8 mouse cellular contexts compared by ENCODE assay signal in the genomic region with DNA sequence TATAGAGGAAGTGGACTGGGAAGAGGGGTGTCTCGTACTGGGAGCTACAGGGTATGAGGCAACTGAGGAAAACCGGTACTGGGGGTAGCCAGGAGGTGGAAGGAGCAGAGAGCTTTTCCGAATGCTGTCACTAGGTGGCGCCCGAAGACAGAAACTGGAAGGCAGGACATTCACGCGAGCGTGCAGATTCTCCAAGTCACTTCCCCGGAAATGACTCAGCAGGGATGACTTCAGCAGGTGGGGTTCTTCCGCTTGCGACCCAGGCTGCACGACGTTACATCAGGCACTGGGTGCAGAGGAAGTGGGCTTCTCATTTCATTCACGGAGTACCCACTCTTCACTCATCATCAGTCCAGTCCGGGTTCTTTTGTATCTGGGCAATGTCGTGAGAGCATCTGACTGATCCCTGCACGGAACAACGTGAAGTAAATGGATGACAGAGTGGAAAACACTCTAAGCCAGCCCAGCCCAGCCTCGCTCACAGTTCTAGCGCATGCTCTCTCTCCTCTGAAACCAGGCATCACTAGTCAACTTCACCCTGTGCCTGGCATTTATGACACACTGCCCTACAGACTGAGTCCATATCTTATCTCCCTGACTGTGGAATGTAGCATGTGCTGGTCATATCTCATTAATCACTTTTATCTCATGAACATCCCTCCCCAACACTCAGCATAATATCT. TPM values are rescaled to one million over a fixed set of nuclear protein-coding genes. Genes with fewer than 3 reads are reported as not detected.
A peak's percentile ranks its signal among the peaks of the same experiment; 100 is the strongest.
DNase-seq lines count a peak whose midpoint lies in the region; ATAC-seq lines count a peak whose summit lies in the region.

No protein-coding gene starts in this region.

- H3K4me1 ChIP-seq in heart, embryonic 14.5 days (ENCODE audit: control insufficient read depth in 2 of 2, insufficient read depth in 2 of 2, low read length in 2 of 2), result peaks cover 4 to 5% of the 10 kb centered on the region in 2 experiments; a peak in 3 of 4 replicates
- peaks cover 10% of the 10 kb centered on the region for H3K4me1 ChIP-seq in liver, embryonic 13.5 days (replicated peaks)
- H3K4me1 ChIP-seq in stomach, embryonic 16.5 days (ENCODE audit: control insufficient read depth, insufficient read depth, low read length), result no peaks in the 10 kb centered on the region

- WGBS in heart, embryonic 14.5 days, result 15% methylated on average over 20 of the region's 20 CpGs
- 12% methylated on average over 20 of the region's 20 CpGs for WGBS in liver, embryonic 13.5 days (ENCODE audit: insufficient replicate concordance)
- 8% methylated on average over 20 of the region's 20 CpGs for WGBS in stomach, embryonic 16.5 days

- 0 out of 4 replicates have a peak overlapping the region, but pooled peaks of 1 of the 2 experiments have one; percentile 0 for H3K27ac ChIP-seq in heart, embryonic 14.5 days (replicated peaks in 1 of 2; ENCODE audit: control insufficient read depth in 1 of 2, insufficient read depth in 1 of 2, low read depth in 2 of 2, low read length in 2 of 2)
- no peak overlapping the region for H3K27ac ChIP-seq in liver, embryonic 13.5 days
- H3K27ac ChIP-seq in stomach, embryonic 16.5 days (ENCODE audit: low read length), result 0 out of 2 replicates have a peak overlapping the region, but pooled peaks have one; percentile 11

- peaks cover 5% of the 10 kb centered on the region for H3K9me3 ChIP-seq in heart, embryonic 14.5 days (ENCODE audit: control insufficient read depth, low read length)
- no peaks in the 10 kb centered on the region for H3K9me3 ChIP-seq in liver, embryonic 13.5 days (replicated peaks)
- 0 out of 2 replicates have a peak, but pooled peaks cover 4% of the 10 kb centered on the region for H3K9me3 ChIP-seq in stomach, embryonic 16.5 days (replicated peaks; ENCODE audit: control insufficient read depth, low read length)

- no peaks in the 10 kb centered on the region for H3K36me3 ChIP-seq in heart, embryonic 14.5 days (ENCODE audit: control insufficient read depth, insufficient read depth, low read length)
- H3K36me3 ChIP-seq in liver, embryonic 13.5 days, result no peaks in the 10 kb centered on the region
- H3K36me3 ChIP-seq in stomach, embryonic 16.5 days (ENCODE audit: control insufficient read depth, insufficient read depth, low read length), result no peaks in the 10 kb centered on the region

- peak; percentile 93 for DNase-seq in CD4-positive helper T cell, adult 2 months (ENCODE audit: low read depth, low spot score)
- peak; percentile 90 for DNase-seq in brain, embryonic 18.5 days (ENCODE audit: low read depth, low spot score)
- DNase-seq in kidney, postnatal 14 days, result peak; percentile 92
- peak; percentile 72 for DNase-seq in liver, embryonic 13.5 days
- DNase-seq in neural tube, embryonic 10.5 days (ENCODE audit: extremely low spot score, low spot score), result peak; percentile 91

- H3K4me3 ChIP-seq in heart, embryonic 14.5 days (ENCODE audit: control insufficient read depth in 1 of 2, insufficient read depth in 1 of 2, low read depth in 1 of 2, low read length in 2 of 2), result peak overlapping the region; percentile 25 to 30
- peak overlapping the region; percentile 36 for H3K4me3 ChIP-seq in liver, embryonic 13.5 days (replicated peaks)
- peak overlapping the region; percentile 36 for H3K4me3 ChIP-seq in stomach, embryonic 16.5 days (replicated peaks; ENCODE audit: low read length)

- H3K9ac ChIP-seq in heart, embryonic 14.5 days (ENCODE audit: low read length), result peak overlapping the region; percentile 53
- no peak overlapping the region; the same call in 1 of the 2 replicates for H3K9ac ChIP-seq in liver, embryonic 13.5 days
- H3K9ac ChIP-seq in stomach, embryonic 16.5 days (ENCODE audit: low read length), result peak overlapping the region; percentile 37

- peak overlapping the region; percentile 70 for H3K4me2 ChIP-seq in heart, embryonic 14.5 days (ENCODE audit: low read length)
- H3K4me2 ChIP-seq in liver, embryonic 13.5 days, result peak overlapping the region; percentile 52
- peak overlapping the region; percentile 55 for H3K4me2 ChIP-seq in stomach, embryonic 16.5 days (ENCODE audit: low read depth, low read length)

- no peaks in the 10 kb centered on the region for H3K27me3 ChIP-seq in heart, embryonic 14.5 days (ENCODE audit: control insufficient read depth, insufficient read depth, low read length)
- H3K27me3 ChIP-seq in liver, embryonic 13.5 days, result no peaks in the 10 kb centered on the region
- H3K27me3 ChIP-seq in stomach, embryonic 16.5 days (ENCODE audit: control insufficient read depth, insufficient read depth, low read length), result no peaks in the 10 kb centered on the region

- ATAC-seq in erythroid progenitor cell, adult 5-6 weeks (replicated peaks; ENCODE audit: low FRiP score, poor library complexity, severe bottlenecking), result 0 out of 2 replicates have a peak, but pooled peaks have one; percentile 59
- 0 out of 2 replicates have a peak, but pooled peaks have one; percentile 61 for ATAC-seq in heart, embryonic 14.5 days (ENCODE audit: insufficient number of reproducible peaks, insufficient read depth, low FRiP score, low read depth)
- ATAC-seq in liver, embryonic 13.5 days (ENCODE audit: low read depth), result peak; percentile 62
- peak; percentile 94 for ATAC-seq in stomach, embryonic 16.5 days (ENCODE audit: insufficient read depth, low FRiP score)

RNA-seq across cellular contexts. Expression of a gene that starts 18.3 kb away (rescaled TPM):
- not detected in 2 replicates for total RNA-seq in erythroid progenitor cell, adult 5-6 weeks (2015; ENCODE audit: low replicate concordance)
- not detected in 2 replicates for total RNA-seq in erythroid progenitor cell, adult 5-6 weeks (2017; ENCODE audit: low replicate concordance)
- polyA plus RNA-seq in heart, embryonic 14.5 days (2014; fragmentation: Nextera tagmentation; extraction: Ambion mirVana), result 0.18 TPM in 1 of 2 replicates, not detected in the other
- polyA plus RNA-seq in liver, embryonic 13.5 days (2015; fragmentation: Nextera tagmentation; extraction: Ambion mirVana), result not detected in 2 replicates
- 8.2 and 12.8 TPM in 2 replicates for polyA plus RNA-seq in stomach, embryonic 16.5 days (2015; fragmentation: Nextera tagmentation; extraction: Ambion mirVana)

RNA-seq across cellular contexts. Expression of a gene that starts 31.6 kb away (rescaled TPM):
- 2.2 and 6.3 TPM in 2 replicates for total RNA-seq in erythroid progenitor cell, adult 5-6 weeks (2015; ENCODE audit: low replicate concordance)
- total RNA-seq in erythroid progenitor cell, adult 5-6 weeks (2017; ENCODE audit: low replicate concordance), result 3.7 and 4.8 TPM in 2 replicates
- polyA plus RNA-seq in heart, embryonic 14.5 days (2014; fragmentation: Nextera tagmentation; extraction: Ambion mirVana), result 0.63 and 1.0 TPM in 2 replicates
- 1.6 and 1.7 TPM in 2 replicates for polyA plus RNA-seq in liver, embryonic 13.5 days (2015; fragmentation: Nextera tagmentation; extraction: Ambion mirVana)
- polyA plus RNA-seq in stomach, embryonic 16.5 days (2015; fragmentation: Nextera tagmentation; extraction: Ambion mirVana), result 1.6 and 1.7 TPM in 2 replicates
